Mouse (Mus musculus) liver, embryonic 11.5 days (tissue): ENCODE measurements at regions not wholly inside any gene's neighbourhood (a gene's known extent, or its start where the extent isn't known, plus 50 kb on each side); places are given as distances from the start of the nearest gene placed in this dataset.

Experiments used
- ATAC-seq: fragments of 200-750 bp; cut with Nextera tagmentation; replicated peaks from 2 replicates; pipeline ENCODE4 v1.8.0; 2017; ENCODE audit warnings: moderate number of reproducible peaks, mild to moderate bottlenecking, moderate TSS enrichment, moderate library complexity; ENCODE audit not compliant: low FRiP score
- DNase-seq: peaks from one replicate; pipeline ENCODE4 v3.0.0-alpha.2; 2017; ENCODE audit warnings: low spot score
- H3K27ac ChIP-seq: fragments of 300-500 bp; sonication (generic); 2 replicates; pipeline ENCODE4 v1.5.1; 2014; ENCODE audit warnings: mild to moderate bottlenecking, low read depth, low read length, control low read depth
- H3K27me3 ChIP-seq: fragments of 300-500 bp; sonication (generic); replicated peaks from 2 replicates; pipeline ENCODE4 v1.6.1; 2014; ENCODE audit warnings: low read length, mixed read lengths; ENCODE audit not compliant: control insufficient read depth, insufficient read depth
- H3K36me3 ChIP-seq: fragments of 300-500 bp; sonication (generic); 2 replicates; pipeline ENCODE4 v1.6.1; 2014; ENCODE audit warnings: mild to moderate bottlenecking, low read length, moderate library complexity, mixed read lengths; ENCODE audit not compliant: control insufficient read depth, insufficient read depth
- H3K4me1 ChIP-seq: fragments of 300-500 bp; sonication (generic); replicated peaks from 2 replicates; pipeline ENCODE4 v1.6.1; 2014; ENCODE audit warnings: low read length, mixed read lengths; ENCODE audit not compliant: control insufficient read depth, insufficient read depth
- H3K4me2 ChIP-seq: fragments of 300-500 bp; sonication (generic); 2 replicates; pipeline ENCODE4 v1.6.1; 2014; ENCODE audit warnings: mild to moderate bottlenecking, control low read depth, moderate library complexity
- H3K4me3 ChIP-seq: fragments of 300-500 bp; sonication (generic); 2 replicates; pipeline ENCODE4 v1.5.1; 2014; ENCODE audit warnings: low read depth, low read length, control low read depth
- H3K9ac ChIP-seq: fragments of 300-500 bp; sonication (generic); 2 replicates; pipeline ENCODE4 v1.6.1; 2014; ENCODE audit warnings: low read depth, low read length, control low read depth
- H3K9me3 ChIP-seq: fragments of 300-500 bp; sonication (generic); 2 replicates; pipeline ENCODE4 v1.6.1; 2016; ENCODE audit warnings: low read length, inconsistent platforms, mixed read lengths; ENCODE audit not compliant: control insufficient read depth
- WGBS: fragments of 180-500 bp; shearing (Covaris S2); extraction: QIAGEN DNeasy Blood & Tissue Kit; methylation state at CpG from one replicate; pipeline ENCODE4 v1.1.7; 2014; 5-methylcytosine and 5-hydroxymethylcytosine counted together

DNA sequence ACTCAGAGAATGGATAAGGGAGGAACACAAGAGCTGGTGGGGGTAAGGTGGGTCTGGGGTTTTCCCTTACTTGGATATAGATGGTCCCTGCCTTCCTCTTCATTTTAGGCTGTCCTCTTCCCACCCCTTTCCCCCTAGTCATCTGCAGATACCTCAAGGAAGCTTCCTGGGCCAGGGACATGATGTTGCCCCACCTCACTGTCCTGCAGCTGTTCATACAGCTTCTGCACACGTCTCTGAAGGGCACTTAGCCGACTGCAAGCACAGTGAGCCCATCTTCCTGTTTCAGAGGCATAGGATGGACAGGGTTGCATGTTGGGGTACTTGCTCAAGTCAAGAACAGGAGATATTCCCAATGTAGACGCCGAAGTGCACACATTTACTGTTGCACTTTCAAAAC, 144.1 kb upstream of the Mki67 start:
- DNase-seq = no peak
- no peak overlapping the region for H3K4me3 ChIP-seq
- no peak overlapping the region for H3K9ac ChIP-seq
- H3K4me1 ChIP-seq = no peaks in the 10 kb centered on the region
- H3K4me2 ChIP-seq = no peak overlapping the region
- ATAC-seq = no peak
- no peaks in the 10 kb centered on the region for H3K36me3 ChIP-seq
- H3K27me3 ChIP-seq = no peaks in the 10 kb centered on the region
- H3K27ac ChIP-seq = no peak overlapping the region
- WGBS = 62% methylated on average over 4 of the region's 4 CpGs
- H3K9me3 ChIP-seq = no peaks in the 10 kb centered on the region

DNA sequence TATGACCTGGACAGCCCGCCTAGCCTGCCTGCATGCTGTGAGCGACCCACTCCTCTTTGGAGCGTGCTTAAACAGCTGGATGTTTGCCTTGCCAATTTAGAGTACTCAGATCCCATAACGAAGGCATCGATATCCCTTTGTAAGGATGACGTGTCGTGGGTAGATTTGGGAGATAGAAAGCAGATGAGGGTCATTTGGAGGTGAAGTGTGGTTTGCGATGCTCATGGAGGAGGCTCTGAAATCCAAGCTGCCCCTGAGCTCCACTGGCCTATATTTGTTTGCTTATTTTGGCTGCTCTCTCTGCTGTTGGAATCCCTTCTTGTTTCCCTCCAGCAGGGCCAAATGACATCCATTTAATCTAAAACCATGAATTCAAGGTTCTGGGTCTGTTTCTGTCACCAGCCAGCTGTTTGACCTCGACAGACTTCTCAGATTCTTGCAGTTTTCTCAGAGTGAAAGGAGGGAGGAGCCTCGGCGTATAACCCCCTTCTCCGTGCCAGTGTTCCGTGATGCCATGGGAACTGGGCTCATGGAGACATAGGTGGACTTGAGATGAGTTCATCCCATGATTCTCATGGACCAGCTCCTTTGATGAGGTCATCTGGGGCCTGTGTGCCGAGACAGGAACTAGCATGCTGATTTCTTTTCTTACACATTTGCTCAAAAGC, 144.7 kb upstream of the Mki67 start:
- H3K36me3 ChIP-seq = no peaks in the 10 kb centered on the region
- no peak overlapping the region for H3K4me3 ChIP-seq
- H3K9ac ChIP-seq = no peak overlapping the region
- H3K4me2 ChIP-seq = no peak overlapping the region
- ATAC-seq (no peak), DNase-seq (no peak)
- WGBS = 66% methylated on average over 14 of the region's 14 CpGs
- H3K27ac ChIP-seq = no peak overlapping the region
- no peaks in the 10 kb centered on the region for H3K27me3 ChIP-seq
- no peaks in the 10 kb centered on the region for H3K9me3 ChIP-seq
- H3K4me1 ChIP-seq = no peaks in the 10 kb centered on the region

DNA sequence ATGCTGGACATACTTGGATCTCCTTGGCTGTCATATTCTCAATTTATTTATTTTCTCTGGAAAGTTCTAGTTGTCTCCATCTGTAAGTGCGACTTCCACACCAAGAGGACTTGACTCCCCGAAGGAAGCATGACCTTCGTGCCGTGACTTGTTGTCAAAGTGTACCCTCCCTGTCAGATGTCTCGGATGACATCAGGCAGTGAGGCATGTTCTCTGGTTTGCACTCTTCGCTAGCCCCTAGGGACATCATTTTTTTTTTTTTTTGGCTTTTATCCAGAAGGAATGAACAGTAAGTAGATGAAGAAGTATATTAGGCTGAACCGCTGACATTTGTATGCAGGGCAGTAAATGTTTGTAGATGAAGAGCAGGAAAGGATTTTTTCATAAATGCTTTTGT, 145.2 kb upstream of the Mki67 start:
- Histone ChIP-seq H3K27ac (no peak overlapping the region), H3K36me3 (no peaks in the 10 kb centered on the region), H3K4me3 (no peak overlapping the region), H3K9me3 (no peaks in the 10 kb centered on the region), H3K4me1 (no peaks in the 10 kb centered on the region), H3K4me2 (no peak overlapping the region), H3K9ac (no peak overlapping the region), H3K27me3 (no peaks in the 10 kb centered on the region)
- ATAC-seq (no peak), DNase-seq (no peak)
- 66% methylated on average over 7 of the region's 7 CpGs for WGBS

DNA sequence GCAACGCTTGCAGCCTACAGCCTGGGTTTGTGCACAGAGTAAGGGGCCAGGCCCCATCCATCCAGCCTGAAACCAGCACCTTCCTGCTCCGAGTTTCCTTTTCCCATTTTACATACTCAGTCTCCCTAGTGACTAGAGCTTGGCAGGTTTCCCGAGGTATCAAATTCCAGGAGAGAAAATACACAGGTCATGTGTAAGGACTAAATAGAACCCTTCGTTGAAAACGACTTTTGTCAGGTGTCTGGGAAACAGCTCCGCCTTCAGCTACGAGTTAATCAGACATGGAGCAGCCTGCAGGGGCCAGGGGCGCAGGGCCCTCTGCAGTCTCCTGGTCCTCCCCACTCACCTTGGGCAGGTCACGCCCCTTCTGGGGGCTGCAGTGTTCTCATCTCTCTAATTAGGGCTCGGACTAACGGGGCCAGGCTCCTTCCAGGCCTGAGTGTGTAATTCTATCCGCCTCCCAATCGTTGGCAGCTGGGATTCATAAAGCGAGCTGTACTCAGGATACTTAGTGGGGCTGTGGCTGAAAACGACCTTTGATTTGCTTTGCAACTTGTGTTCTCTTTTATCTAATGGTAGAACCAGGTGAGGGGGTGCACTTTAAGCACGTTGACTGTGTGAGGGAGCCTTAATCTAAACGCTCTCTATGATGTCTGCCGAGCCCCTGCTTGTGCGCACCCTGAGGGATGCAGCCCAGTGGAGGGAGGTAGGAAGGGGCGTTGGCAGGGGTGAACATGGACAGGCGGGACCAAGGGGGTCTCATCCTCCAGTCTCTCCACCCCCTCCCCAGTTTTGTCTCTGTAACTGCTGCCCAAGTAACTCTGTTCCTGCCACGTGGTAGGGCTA, 147.6 kb upstream of the Mki67 start:
- 53% methylated on average over 22 of the region's 22 CpGs for WGBS
- Histone ChIP-seq H3K9me3 (no peaks in the 10 kb centered on the region), H3K9ac (no peak overlapping the region), H3K4me3 (no peak overlapping the region), H3K4me1 (no peaks in the 10 kb centered on the region), H3K27ac (no peak overlapping the region), H3K4me2 (no peak overlapping the region), H3K36me3 (no peaks in the 10 kb centered on the region), H3K27me3 (no peaks in the 10 kb centered on the region)
- DNase-seq (no peak), ATAC-seq (no peak; the same call in 1 of the 2 replicates)

DNA sequence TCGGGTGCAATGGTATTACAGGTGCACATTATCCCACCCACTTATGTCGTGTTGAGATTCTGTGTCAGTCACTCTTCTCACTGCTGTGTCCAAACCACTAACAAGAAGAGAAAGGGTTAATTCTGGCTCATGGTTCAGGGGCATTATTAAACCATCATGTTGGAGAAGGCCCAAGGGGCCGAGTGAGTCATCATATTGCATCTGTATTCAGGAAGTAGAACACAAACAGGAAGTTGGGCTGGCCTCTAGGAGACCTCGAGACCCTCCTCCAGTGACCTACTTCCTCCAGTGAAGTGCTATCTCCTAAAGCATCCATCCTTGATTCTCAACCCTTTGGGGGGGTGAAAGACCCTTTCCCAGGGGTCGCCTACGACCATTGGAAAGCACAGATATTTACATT, 154.8 kb upstream of the Mki67 start:
- Histone ChIP-seq H3K9ac (no peak overlapping the region), H3K27ac (no peak overlapping the region), H3K36me3 (no peaks in the 10 kb centered on the region), H3K4me2 (no peak overlapping the region), H3K9me3 (no peaks in the 10 kb centered on the region), H3K27me3 (no peaks in the 10 kb centered on the region), H3K4me3 (no peak overlapping the region), H3K4me1 (no peaks in the 10 kb centered on the region)
- ATAC-seq (no peak), DNase-seq (no peak)
- WGBS = 62% methylated on average over 6 of the region's 6 CpGs

DNA sequence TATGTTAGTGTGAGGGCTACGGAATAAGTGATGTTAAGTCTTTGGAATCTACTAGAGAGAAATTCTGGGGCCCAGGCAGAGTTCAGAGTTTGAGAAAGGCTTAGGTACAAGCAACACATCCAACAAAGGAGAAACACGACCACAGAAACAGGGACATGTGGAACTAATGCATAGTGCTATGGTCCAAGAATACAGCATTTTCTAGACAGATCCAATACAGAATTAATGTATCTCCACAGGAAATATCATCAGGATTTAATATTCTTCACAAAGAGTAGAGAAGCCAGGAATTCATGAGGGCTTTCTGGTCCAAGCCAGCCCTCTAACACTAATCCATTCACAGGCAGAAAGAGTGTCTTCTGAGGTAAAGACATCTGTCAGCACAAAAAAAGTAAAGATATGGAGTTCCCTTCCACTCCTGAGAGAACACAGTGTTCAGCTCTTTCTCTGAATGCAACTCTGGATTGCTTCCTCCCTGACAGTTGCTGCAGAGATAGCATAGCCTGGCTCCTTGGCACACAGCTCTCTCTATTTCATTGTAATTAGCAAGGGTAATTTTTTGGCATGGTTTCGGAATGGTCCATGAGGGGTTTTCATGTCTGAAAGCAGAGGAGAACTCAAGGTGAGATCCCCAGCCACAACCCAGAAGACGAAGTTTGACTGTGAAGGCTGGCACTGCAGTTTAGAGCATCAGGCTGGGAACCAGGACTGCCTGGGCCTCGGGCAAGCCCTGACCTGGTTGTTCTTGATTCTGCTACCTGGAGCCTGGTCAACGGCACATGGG, 161.1 kb upstream of the Mki67 start:
- no peak overlapping the region for H3K4me3 ChIP-seq
- no peaks in the 10 kb centered on the region for H3K27me3 ChIP-seq
- 72% methylated on average over 6 of the region's 6 CpGs for WGBS
- ATAC-seq (no peak), DNase-seq (no peak)
- H3K4me2 ChIP-seq = no peak overlapping the region
- no peaks in the 10 kb centered on the region for H3K9me3 ChIP-seq
- H3K9ac ChIP-seq = no peak overlapping the region
- no peaks in the 10 kb centered on the region for H3K4me1 ChIP-seq
- no peak overlapping the region for H3K27ac ChIP-seq
- no peaks in the 10 kb centered on the region for H3K36me3 ChIP-seq

DNA sequence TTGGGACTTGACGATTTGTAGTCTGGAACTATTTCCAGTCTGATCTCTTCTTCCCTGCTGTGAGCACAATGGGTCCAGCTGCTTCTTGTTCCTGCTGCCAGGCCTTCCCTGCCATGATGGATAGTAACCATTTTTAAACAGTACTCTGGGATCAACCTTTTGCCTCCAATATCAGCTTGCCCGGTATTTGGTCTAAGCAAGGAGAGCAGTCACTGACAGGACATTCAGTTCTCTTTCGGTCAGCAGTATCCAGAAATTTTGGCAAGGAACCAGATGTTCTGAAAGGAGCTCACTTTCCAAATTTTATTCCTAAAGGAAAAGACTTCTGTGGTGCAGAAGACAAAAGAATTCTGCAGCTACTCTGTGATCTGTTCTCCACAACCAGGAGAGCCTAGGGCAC, 162.6 kb upstream of the Mki67 start:
- Histone ChIP-seq H3K4me2 (no peak overlapping the region), H3K4me1 (no peaks in the 10 kb centered on the region), H3K4me3 (no peak overlapping the region), H3K36me3 (no peaks in the 10 kb centered on the region), H3K9ac (no peak overlapping the region), H3K27ac (no peak overlapping the region), H3K27me3 (no peaks in the 10 kb centered on the region), H3K9me3 (no peaks in the 10 kb centered on the region)
- no peak for ATAC-seq
- DNase-seq = no peak
- 72% methylated on average over 3 of the region's 3 CpGs for WGBS

DNA sequence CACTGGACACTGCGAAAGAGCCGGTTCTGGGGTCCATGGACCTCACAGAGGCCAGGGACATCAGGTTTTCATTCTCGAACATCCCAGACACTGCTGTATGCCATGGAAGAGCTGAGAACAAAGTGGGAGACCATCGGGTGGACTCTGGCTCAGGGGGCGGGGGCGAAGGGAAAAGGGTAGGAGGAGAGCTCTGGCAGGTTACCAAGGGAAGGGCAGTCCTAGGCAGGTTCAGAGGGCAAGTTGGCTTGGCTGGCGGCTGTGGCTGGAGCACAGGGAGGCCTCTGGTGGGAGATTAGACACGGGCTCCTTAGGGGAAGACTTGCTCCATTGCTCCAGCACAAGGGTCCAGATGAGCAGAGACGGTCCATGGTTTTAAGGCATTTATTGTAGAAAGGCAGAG, 164.3 kb upstream of the Mki67 start:
- H3K27me3 ChIP-seq = no peaks in the 10 kb centered on the region
- no peak overlapping the region for H3K4me2 ChIP-seq
- no peaks in the 10 kb centered on the region for H3K9me3 ChIP-seq
- H3K9ac ChIP-seq = no peak overlapping the region
- H3K4me1 ChIP-seq = no peaks in the 10 kb centered on the region
- DNase-seq = no peak
- no peaks in the 10 kb centered on the region for H3K36me3 ChIP-seq
- 85% methylated on average over 9 of the region's 9 CpGs for WGBS
- ATAC-seq = no peak
- H3K4me3 ChIP-seq = no peak overlapping the region
- no peak overlapping the region for H3K27ac ChIP-seq
